Mouse (Mus musculus) cerebellum, adult 2 months (tissue): ENCODE data around the gene Slc4a4.

Experiments used
- CTCF ChIP-seq: fragments of 200-500 bp; IDR thresholded peaks from 2 replicates; pipeline ENCODE4 v1.5.1; 2011; ENCODE audit warnings: low read depth, mild to moderate bottlenecking, control low read depth, low read length, moderate library complexity, borderline replicate concordance; ENCODE audit not compliant: insufficient read depth
- POLR2A ChIP-seq: fragments of 200-500 bp; IDR thresholded peaks from 2 replicates; pipeline ENCODE4 v1.6.1; 2011; ENCODE audit warnings: low read length, control low read depth, borderline replicate concordance; ENCODE audit not compliant: insufficient read depth

GRCm38 (mm10) chr5:89259804-89260492 is 373.3 kb downstream of the Slc4a4 start:
- TF ChIP-seq CTCF (no peak), POLR2A (no peak)
